Mouse (Mus musculus) heart, adult 2 months (tissue): ENCODE results near the gene Vsx2.

Source experiments
- CTCF ChIP-seq: fragments of 200-600 bp; IDR thresholded peaks from 2 replicates; pipeline ENCODE4 v1.8.1; 2022; ENCODE audit warnings: antibody characterized with exemption, mild to moderate bottlenecking, moderate library complexity
- POLR2A ChIP-seq: fragments of 200-500 bp; IDR thresholded peaks from 2 replicates; pipeline ENCODE4 v1.6.1; 2011; ENCODE audit warnings: mild to moderate bottlenecking, low read depth, low read length, control low read depth; ENCODE audit not compliant: insufficient read depth

- TF ChIP-seq POLR2A (no peak), CTCF (no peak)
Observed at GRCm38 (mm10) chr12:84548251-84548650, 21.3 kb upstream of the Vsx2 start.
